Mouse (Mus musculus): ENCODE measurements around the gene Gm5447. TPM values are rescaled to one million over a fixed set of nuclear protein-coding genes. Genes with fewer than 3 reads are reported as not detected.

Gm5447 gene
- total and polyA plus RNA-seq, 2 experiments from 2014 or later, result not detected

DNA sequence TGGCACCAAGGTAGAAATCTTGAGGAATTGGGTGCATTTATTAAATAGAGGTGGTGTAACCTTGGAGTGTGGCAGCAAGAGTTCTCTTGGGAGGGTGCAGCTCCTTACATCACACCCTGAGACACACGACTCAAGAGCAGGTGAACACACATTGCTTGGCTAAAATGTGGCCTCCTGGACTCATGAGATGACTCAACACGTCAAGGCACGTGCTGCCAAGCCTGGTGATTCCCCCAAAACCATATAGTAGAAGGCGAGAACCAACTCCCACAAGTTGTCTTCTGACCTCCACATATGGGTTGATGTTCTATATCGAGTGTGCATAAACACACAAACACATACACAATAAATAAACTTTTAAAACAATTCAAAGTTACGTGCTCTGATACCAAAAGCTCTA is 25.8 kb downstream of the Gm5447 start:
- no peak for ATAC-seq (ENCODE audit: low FRiP score)
- no peak for TF ChIP-seq CTCF (IDR thresholded peaks at IDR 0.05)
- Histone ChIP-seq H3K9ac (replicated peaks; ENCODE audit: low read length, poor library complexity, severe bottlenecking) (no peak overlapping the region), H3K4me2 (ENCODE audit: low read depth, low read length, poor library complexity, severe bottlenecking) (no peak overlapping the region), H3K4me1 (ENCODE audit: insufficient read depth, low read length) (no peaks in the 10 kb centered on the region), H3K4me3 (ENCODE audit: low read depth, low read length) (no peak overlapping the region), H3K27me3 (ENCODE audit: insufficient read depth, low read length) (no peaks in the 10 kb centered on the region), H3K27ac (ENCODE audit: low read depth, low read length) (no peak overlapping the region), H3K9me3 (ENCODE audit: low read length) (no peaks in the 10 kb centered on the region), H3K36me3 (ENCODE audit: insufficient read depth, low read length) (no peaks in the 10 kb centered on the region)
- 86% methylated on average over 6 of the region's 6 CpGs for WGBS
- DNase-seq (ENCODE audit: low spot score), result no peak

DNA sequence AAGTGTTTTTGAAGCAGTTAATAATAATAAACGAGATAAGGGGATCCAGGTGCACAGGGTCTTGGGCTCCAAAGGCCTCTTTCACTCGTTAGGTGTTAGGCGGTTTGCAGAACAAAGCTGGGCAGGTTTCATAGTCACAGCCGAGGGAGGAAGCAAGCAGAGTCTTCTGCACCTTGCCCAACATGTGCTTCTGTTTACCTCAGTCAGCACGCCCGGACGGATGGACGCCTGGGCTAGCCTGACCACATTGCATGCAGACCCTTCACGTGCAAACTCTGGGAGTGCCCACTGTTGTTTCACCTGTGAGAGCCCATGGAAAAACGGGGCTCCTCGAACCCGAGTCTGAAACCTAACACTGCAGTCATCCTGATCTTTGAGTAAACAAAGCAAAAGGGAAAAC is 30.5 kb downstream of the Gm5447 start:
- WGBS, result 70% methylated on average over 12 of the region's 12 CpGs
- DNase-seq (ENCODE audit: low spot score) (no peak), ATAC-seq (ENCODE audit: low FRiP score) (no peak)
- Histone ChIP-seq H3K36me3 (ENCODE audit: insufficient read depth, low read length) (no peaks in the 10 kb centered on the region), H3K27ac (ENCODE audit: low read depth, low read length) (no peak overlapping the region), H3K4me3 (ENCODE audit: low read depth, low read length) (no peak overlapping the region), H3K9me3 (ENCODE audit: low read length) (no peaks in the 10 kb centered on the region), H3K4me2 (ENCODE audit: low read depth, low read length, poor library complexity, severe bottlenecking) (no peak overlapping the region), H3K9ac (replicated peaks; ENCODE audit: low read length, poor library complexity, severe bottlenecking) (no peak overlapping the region), H3K27me3 (ENCODE audit: insufficient read depth, low read length) (no peaks in the 10 kb centered on the region), H3K4me1 (ENCODE audit: insufficient read depth, low read length) (no peaks in the 10 kb centered on the region)
- TF ChIP-seq CTCF (IDR thresholded peaks at IDR 0.05), result no peak

DNA sequence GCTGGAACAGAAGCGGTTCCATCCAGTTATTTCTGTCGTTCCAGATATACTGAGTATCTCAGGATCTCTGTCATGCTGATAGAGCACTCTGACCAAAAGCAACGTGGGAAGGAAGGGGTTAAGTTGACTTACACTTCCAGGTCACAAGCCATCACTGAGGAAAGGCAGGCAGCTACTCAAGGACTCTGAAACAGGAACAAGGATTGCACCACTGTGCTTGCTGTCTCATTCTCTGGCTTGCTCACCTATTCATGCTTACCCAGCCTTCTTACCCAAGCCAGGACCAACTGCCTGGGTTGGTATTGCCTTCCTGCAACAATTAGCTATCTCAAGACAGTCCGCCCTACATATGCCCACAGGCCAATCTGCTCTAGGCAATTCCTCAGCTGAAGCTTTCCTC is 31.0 kb downstream of the Gm5447 start:
- H3K36me3 ChIP-seq (ENCODE audit: insufficient read depth, low read length), result no peaks in the 10 kb centered on the region
- no peak for TF ChIP-seq CTCF (IDR thresholded peaks at IDR 0.05)
- H3K4me1 ChIP-seq (ENCODE audit: insufficient read depth, low read length), result no peaks in the 10 kb centered on the region
- H3K9me3 ChIP-seq (ENCODE audit: low read length), result no peaks in the 10 kb centered on the region
- 82% methylated on average over 4 of the region's 4 CpGs for WGBS
- no peak overlapping the region for H3K4me2 ChIP-seq (ENCODE audit: low read depth, low read length, poor library complexity, severe bottlenecking)
- H3K27me3 ChIP-seq (ENCODE audit: insufficient read depth, low read length), result no peaks in the 10 kb centered on the region
- DNase-seq (ENCODE audit: low spot score) (no peak), ATAC-seq (ENCODE audit: low FRiP score) (no peak)
- H3K9ac ChIP-seq (replicated peaks; ENCODE audit: low read length, poor library complexity, severe bottlenecking), result no peak overlapping the region
- no peak overlapping the region for H3K27ac ChIP-seq (ENCODE audit: low read depth, low read length)
- H3K4me3 ChIP-seq (ENCODE audit: low read depth, low read length), result no peak overlapping the region

DNA sequence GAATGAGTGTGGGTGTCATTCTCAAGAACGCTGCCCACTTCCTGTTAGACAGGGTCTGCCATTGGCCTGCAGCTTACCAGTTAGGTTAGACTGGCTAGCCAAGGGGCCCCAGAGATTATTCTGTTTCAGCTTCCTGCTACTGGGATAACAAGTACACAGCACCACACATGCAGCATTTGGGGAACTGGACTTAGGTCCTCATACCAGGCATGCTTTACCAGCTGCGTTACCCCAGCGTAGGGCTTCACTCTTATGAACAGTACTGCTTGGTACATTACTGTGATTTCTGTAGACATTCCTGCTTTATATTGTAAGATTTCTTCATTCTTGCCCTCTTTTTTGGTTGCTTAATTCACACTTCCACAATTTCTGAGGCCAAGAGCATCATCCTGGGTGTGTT is 43.5 kb downstream of the Gm5447 start:
- no peak for TF ChIP-seq CTCF (IDR thresholded peaks at IDR 0.05)
- H3K27me3 ChIP-seq (ENCODE audit: insufficient read depth, low read length), result no peaks in the 10 kb centered on the region
- no peaks in the 10 kb centered on the region for H3K36me3 ChIP-seq (ENCODE audit: insufficient read depth, low read length)
- H3K4me2 ChIP-seq (ENCODE audit: low read depth, low read length, poor library complexity, severe bottlenecking), result no peak overlapping the region
- H3K27ac ChIP-seq (ENCODE audit: low read depth, low read length), result no peak overlapping the region
- WGBS, result 100% methylated on average over 3 of the region's 3 CpGs
- H3K9ac ChIP-seq (replicated peaks; ENCODE audit: low read length, poor library complexity, severe bottlenecking), result no peak overlapping the region
- DNase-seq (ENCODE audit: low spot score) (no peak), ATAC-seq (ENCODE audit: low FRiP score) (no peak)
- H3K9me3 ChIP-seq (ENCODE audit: low read length), result no peaks in the 10 kb centered on the region
- H3K4me3 ChIP-seq (ENCODE audit: low read depth, low read length), result no peak overlapping the region
- no peaks in the 10 kb centered on the region for H3K4me1 ChIP-seq (ENCODE audit: insufficient read depth, low read length)

DNA sequence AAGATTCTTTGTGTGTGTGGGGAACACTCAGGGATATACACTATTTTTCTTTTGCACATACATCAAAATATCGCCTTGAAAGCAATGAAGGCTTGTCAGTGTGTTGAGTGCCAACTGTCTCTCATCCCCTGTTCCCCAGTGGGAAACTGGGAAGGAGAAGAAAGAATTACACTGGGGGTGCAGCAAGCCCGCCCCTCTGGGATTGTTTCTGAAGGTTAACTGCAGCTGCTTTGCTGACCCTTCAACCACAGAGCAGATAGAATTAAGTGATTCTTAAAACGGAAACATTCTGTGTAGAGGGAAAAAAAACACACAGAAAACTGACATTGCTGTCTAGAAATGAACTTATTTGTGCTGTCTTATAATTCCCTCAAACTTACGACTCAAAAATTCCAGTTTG is 47.5 kb downstream of the Gm5447 start:
- H3K36me3 ChIP-seq (ENCODE audit: insufficient read depth, low read length), result no peaks in the 10 kb centered on the region
- TF ChIP-seq CTCF (IDR thresholded peaks at IDR 0.05), result no peak
- no peak overlapping the region for H3K27ac ChIP-seq (ENCODE audit: low read depth, low read length)
- no peaks in the 10 kb centered on the region for H3K9me3 ChIP-seq (ENCODE audit: low read length)
- H3K4me3 ChIP-seq (ENCODE audit: low read depth, low read length), result no peak overlapping the region
- no peaks in the 10 kb centered on the region for H3K27me3 ChIP-seq (ENCODE audit: insufficient read depth, low read length)
- H3K9ac ChIP-seq (replicated peaks; ENCODE audit: low read length, poor library complexity, severe bottlenecking), result no peak overlapping the region
- ATAC-seq (ENCODE audit: low FRiP score) (no peak), DNase-seq (ENCODE audit: low spot score) (no peak)
- no peak overlapping the region for H3K4me2 ChIP-seq (ENCODE audit: low read depth, low read length, poor library complexity, severe bottlenecking)
- H3K4me1 ChIP-seq (ENCODE audit: insufficient read depth, low read length), result no peaks in the 10 kb centered on the region
- WGBS, result 61% methylated on average over 4 of the region's 4 CpGs

DNA sequence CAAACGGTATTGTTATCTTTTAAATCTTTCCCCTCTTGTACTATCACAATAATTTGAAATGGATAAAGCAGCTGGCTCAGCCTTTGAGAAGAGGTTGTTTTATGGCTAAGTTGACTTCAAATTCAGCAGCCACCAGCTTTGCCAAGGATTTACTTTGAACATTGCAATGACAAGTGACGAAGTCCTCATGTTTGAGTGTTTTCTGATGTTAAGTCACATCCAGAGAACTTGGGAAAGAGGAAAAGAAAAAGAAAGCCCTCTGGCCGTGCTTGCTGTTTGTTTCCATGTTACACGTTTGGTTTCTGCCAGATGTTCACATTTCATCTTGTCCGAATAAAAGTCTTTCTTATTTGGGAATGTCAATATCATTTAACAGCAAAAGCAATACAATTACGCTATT is 47.9 kb downstream of the Gm5447 start:
- no peaks in the 10 kb centered on the region for H3K27me3 ChIP-seq (ENCODE audit: insufficient read depth, low read length)
- H3K4me3 ChIP-seq (ENCODE audit: low read depth, low read length), result no peak overlapping the region
- 70% methylated on average over 6 of the region's 6 CpGs for WGBS

More for the DNA sequence above, 47.9 kb downstream of the Gm5447 start:
- H3K27ac ChIP-seq (ENCODE audit: low read depth, low read length), result no peak overlapping the region
- no peaks in the 10 kb centered on the region for H3K9me3 ChIP-seq (ENCODE audit: low read length)
- no peaks in the 10 kb centered on the region for H3K4me1 ChIP-seq (ENCODE audit: insufficient read depth, low read length)
- H3K36me3 ChIP-seq (ENCODE audit: insufficient read depth, low read length), result no peaks in the 10 kb centered on the region
- no peak overlapping the region for H3K9ac ChIP-seq (replicated peaks; ENCODE audit: low read length, poor library complexity, severe bottlenecking)
- ATAC-seq (ENCODE audit: low FRiP score) (no peak), DNase-seq (ENCODE audit: low spot score) (no peak)
- no peak overlapping the region for H3K4me2 ChIP-seq (ENCODE audit: low read depth, low read length, poor library complexity, severe bottlenecking)
- no peak for TF ChIP-seq CTCF (IDR thresholded peaks at IDR 0.05)
